Mouse (Mus musculus) large intestine, adult 2 months (tissue): Measurements from ENCODE around the gene Lpin2. TPM values are rescaled to one million over a fixed set of nuclear protein-coding genes. Genes with fewer than 3 reads are reported as not detected.
A peak's percentile ranks its signal among the peaks of the same experiment; 100 is the strongest.

Experiments
- DNase-seq: peaks from one replicate; pipeline ENCODE4 v3.0.0-alpha.2; 2012; ENCODE audit warnings: low read depth, low spot score
- WGBS: fragments of 180-500 bp; shearing (Covaris S2); methylation state at CpG from one replicate; pipeline ENCODE4 v1.1.7; 2018; 5-methylcytosine and 5-hydroxymethylcytosine counted together
- polyA plus RNA-seq: library from polyadenylated mRNA; depleted of rRNA; stranded (reverse); fragments of >200 nt; gene quantifications from 2 replicates; pipeline ENCODE4 v1.2.3, GENCODE M21; 2012

Gene Lpin2
- polyA plus RNA-seq, 1 experiment = 17.1 TPM

GRCm38 (mm10) chr17:71253391-71253790, 71.0 kb downstream of the Lpin2 start:
- DNase-seq = no peak
- WGBS = 56% methylated on average over 2 of the region's 2 CpGs

- WGBS = 66% methylated on average over 5 of the region's 5 CpGs
- no peak for DNase-seq
These were observed 71.7 kb downstream of the Lpin2 start for GRCm38 (mm10) chr17:71254106-71254505.

- no peak for DNase-seq
- WGBS = 47% methylated on average over 6 of the region's 6 CpGs
These were observed 72.4 kb downstream of the Lpin2 start for GRCm38 (mm10) chr17:71254736-71255135.

- WGBS = 75% methylated on average over 14 of the region's 14 CpGs
- no peak for DNase-seq
These were observed 73.8 kb downstream of the Lpin2 start for GRCm38 (mm10) chr17:71256068-71256615.

- WGBS = 72% methylated on average over 13 of the region's 13 CpGs
- DNase-seq = no peak
These were observed 74.6 kb downstream of the Lpin2 start for GRCm38 (mm10) chr17:71256806-71257536.

- peak; percentile 28 for DNase-seq
These were observed 77.4 kb downstream of the Lpin2 start for GRCm38 (mm10) chr17:71259727-71260126.

GRCm38 (mm10) chr17:71260658-71261057, 78.3 kb downstream of the Lpin2 start:
- DNase-seq = no peak
- 50% methylated on average over 3 of the region's 3 CpGs for whole genome bisulfite sequencing

More at GRCm38 (mm10) chr17:71259727-71260126, 77.4 kb downstream of the Lpin2 start:
- 29% methylated on average over 11 of the region's 11 CpGs for WGBS

- no peak for DNase-seq
- 69% methylated on average over 6 of the region's 6 CpGs for WGBS
These were observed 80.8 kb downstream of the Lpin2 start for GRCm38 (mm10) chr17:71263136-71263535.

GRCm38 (mm10) chr17:71264739-71265138, 82.4 kb downstream of the Lpin2 start:
- no peak for DNase-seq
- WGBS = 76% methylated on average over 4 of the region's 4 CpGs

GRCm38 (mm10) chr17:71265336-71266051, 83.1 kb downstream of the Lpin2 start:
- no peak for DNase-seq
- 50% methylated on average over 5 of the region's 5 CpGs for WGBS

- DNase-seq = no peak
- WGBS = 77% methylated on average over 8 of the region's 8 CpGs
These were observed 85.0 kb downstream of the Lpin2 start for GRCm38 (mm10) chr17:71267374-71267773.

GRCm38 (mm10) chr17:71268152-71268551, 85.8 kb downstream of the Lpin2 start:
- 87% methylated on average over 10 of the region's 10 CpGs for WGBS
- no peak for DNase-seq

GRCm38 (mm10) chr17:71268599-71268998, 86.2 kb downstream of the Lpin2 start:
- 85% methylated on average over 3 of the region's 3 CpGs for WGBS
- DNase-seq = no peak

GRCm38 (mm10) chr17:71273901-71274300, 91.5 kb downstream of the Lpin2 start:
- 85% methylated on average over 12 of the region's 12 CpGs for WGBS
- DNase-seq = no peak

GRCm38 (mm10) chr17:71276771-71277170, 94.4 kb downstream of the Lpin2 start:
- 53% methylated on average over 10 of the region's 10 CpGs for WGBS
- DNase-seq = no peak

- no peak for DNase-seq
- WGBS = 84% methylated on average over 6 of the region's 6 CpGs
These were observed 95.5 kb downstream of the Lpin2 start for GRCm38 (mm10) chr17:71277701-71278491.

GRCm38 (mm10) chr17:71282716-71283115, 100.4 kb downstream of the Lpin2 start:
- DNase-seq = no peak
- WGBS = 86% methylated on average over 9 of the region's 9 CpGs

GRCm38 (mm10) chr17:71283237-71283636, 100.9 kb downstream of the Lpin2 start:
- WGBS = 79% methylated on average over 4 of the region's 4 CpGs
- no peak for DNase-seq

GRCm38 (mm10) chr17:71284890-71285289, 102.5 kb downstream of the Lpin2 start:
- DNase-seq = no peak
- WGBS = 28% methylated on average over 6 of the region's 6 CpGs

- DNase-seq = no peak
- 55% methylated on average over 6 of the region's 6 CpGs for WGBS
These were observed 103.6 kb downstream of the Lpin2 start for GRCm38 (mm10) chr17:71285929-71286328.
